Mouse (Mus musculus): ENCODE measurements around the gene Sigmar1. TPM values are rescaled to one million over a fixed set of nuclear protein-coding genes. Genes with fewer than 3 reads are reported as not detected.
"Not testable (repeated sequence)": the region's sequence is repeated elsewhere in the genome, so short reads cannot be mapped to it uniquely, and the experiment has no call there.

Gene Sigmar1
- total and polyA plus RNA-seq, 3 experiments, result 19.6 to 33.2 (median 20.7) TPM

GRCm38 (mm10) chr4:41773502-41773901, 17.5 kb upstream of the Sigmar1 start:
- TF ChIP-seq POLR2A (IDR thresholded peaks at IDR 0.05; ENCODE audit: insufficient read depth, low read depth, low read length), result peak; percentile 34; the same call in 1 of the 2 replicates
- H3K27me3 ChIP-seq (ENCODE audit: control insufficient read depth, insufficient read depth, low read length); H3K27ac ChIP-seq; intact Hi-C loops (cut with DNase I); H3K36me3 ChIP-seq (ENCODE audit: control insufficient read depth, insufficient read depth, low read length); H3K79me2 ChIP-seq (replicated peaks; ENCODE audit: control insufficient read depth, insufficient read depth, low read length); H3K4me1 ChIP-seq (ENCODE audit: control insufficient read depth, insufficient read depth, low read length): not testable (repeated sequence)
- Histone ChIP-seq H3K9ac (ENCODE audit: low read depth, low read length) (peak overlapping the region; percentile 46; the same call in 1 of the 2 replicates), H3K4me3 (peak overlapping the region; percentile 39; the same call in 1 of the 2 replicates)
- peak; percentile 79 to 85 for DNase-seq
- 2% methylated on average over 19 of the region's 25 CpGs for WGBS

GRCm38 (mm10) chr4:41772946-41773345, 17.0 kb upstream of the Sigmar1 start:
- intact Hi-C loops (cut with DNase I); H3K27ac ChIP-seq; H3K9ac ChIP-seq (ENCODE audit: low read depth, low read length); DNase-seq; H3K27me3 ChIP-seq (ENCODE audit: control insufficient read depth, insufficient read depth, low read length); H3K4me1 ChIP-seq (ENCODE audit: control insufficient read depth, insufficient read depth, low read length); H3K79me2 ChIP-seq (replicated peaks; ENCODE audit: control insufficient read depth, insufficient read depth, low read length); H3K36me3 ChIP-seq (ENCODE audit: control insufficient read depth, insufficient read depth, low read length): not testable (repeated sequence)
- 12% methylated on average over 9 of the region's 16 CpGs for WGBS
- peak overlapping the region; percentile 34; the same call in 1 of the 2 replicates for H3K4me3 ChIP-seq

- 79% methylated on average over 10 of the region's 10 CpGs for WGBS
- H3K79me2 ChIP-seq (replicated peaks; ENCODE audit: control insufficient read depth, insufficient read depth, low read length); H3K4me3 ChIP-seq; H3K36me3 ChIP-seq (ENCODE audit: control insufficient read depth, insufficient read depth, low read length); H3K27me3 ChIP-seq (ENCODE audit: control insufficient read depth, insufficient read depth, low read length); DNase-seq; H3K9ac ChIP-seq (ENCODE audit: low read depth, low read length); intact Hi-C loops (cut with DNase I); H3K27ac ChIP-seq; H3K4me1 ChIP-seq (ENCODE audit: control insufficient read depth, insufficient read depth, low read length): not testable (repeated sequence)
Observed at GRCm38 (mm10) chr4:41767301-41767700, 11.3 kb upstream of the Sigmar1 start.

- H3K4me1 ChIP-seq (ENCODE audit: control insufficient read depth, insufficient read depth, low read length); H3K79me2 ChIP-seq (replicated peaks; ENCODE audit: control insufficient read depth, insufficient read depth, low read length); H3K27ac ChIP-seq; H3K36me3 ChIP-seq (ENCODE audit: control insufficient read depth, insufficient read depth, low read length); H3K4me3 ChIP-seq; DNase-seq; H3K27me3 ChIP-seq (ENCODE audit: control insufficient read depth, insufficient read depth, low read length); intact Hi-C loops (cut with DNase I); H3K9ac ChIP-seq (ENCODE audit: low read depth, low read length): not testable (repeated sequence)
- WGBS, result 68% methylated on average over 3 of the region's 6 CpGs
Observed at GRCm38 (mm10) chr4:41763176-41763575, 7.2 kb upstream of the Sigmar1 start.

GRCm38 (mm10) chr4:41762688-41763114, 6.7 kb upstream of the Sigmar1 start:
- H3K27ac ChIP-seq; H3K79me2 ChIP-seq (replicated peaks; ENCODE audit: control insufficient read depth, insufficient read depth, low read length); H3K4me1 ChIP-seq (ENCODE audit: control insufficient read depth, insufficient read depth, low read length); intact Hi-C loops (cut with DNase I); H3K27me3 ChIP-seq (ENCODE audit: control insufficient read depth, insufficient read depth, low read length); H3K36me3 ChIP-seq (ENCODE audit: control insufficient read depth, insufficient read depth, low read length); H3K9ac ChIP-seq (ENCODE audit: low read depth, low read length); H3K4me3 ChIP-seq: not testable (repeated sequence)
- WGBS, result 44% methylated on average over 8 of the region's 8 CpGs
- DNase-seq, result peak; percentile 73 to 79

GRCm38 (mm10) chr4:41762099-41762687, 6.2 kb upstream of the Sigmar1 start:
- Histone ChIP-seq H3K9ac (ENCODE audit: low read depth, low read length) (no peak overlapping the region), H3K4me3 (no peak overlapping the region), H3K27ac (peak overlapping the region; percentile 9; the same call in 1 of the 2 replicates), H3K4me1 (ENCODE audit: control insufficient read depth, insufficient read depth, low read length) (peaks cover 6% of the 10 kb centered on the region), H3K79me2 (replicated peaks; ENCODE audit: control insufficient read depth, insufficient read depth, low read length) (no peaks in the 10 kb centered on the region), H3K27me3 (ENCODE audit: control insufficient read depth, insufficient read depth, low read length) (no peaks in the 10 kb centered on the region), H3K36me3 (ENCODE audit: control insufficient read depth, insufficient read depth, low read length) (no peaks in the 10 kb centered on the region; the same call in 1 of the 2 replicates)
- intact Hi-C loops (cut with DNase I), result no loop called here
- WGBS, result 52% methylated on average over 8 of the region's 8 CpGs
- TF ChIP-seq EP300 (IDR thresholded peaks at IDR 0.05; ENCODE audit: insufficient read depth, low read depth, low read length), result no peak
- TF ChIP-seq CTCF (IDR thresholded peaks at IDR 0.05), result no peak
- TF ChIP-seq POLR2A (IDR thresholded peaks at IDR 0.05; ENCODE audit: insufficient read depth, low read depth, low read length), result no peak
- no peak for DNase-seq

GRCm38 (mm10) chr4:41761680-41762079, 5.7 kb upstream of the Sigmar1 start:
- no peak for DNase-seq
- H3K4me1 ChIP-seq (ENCODE audit: control insufficient read depth, insufficient read depth, low read length), result peaks cover 6% of the 10 kb centered on the region
- intact Hi-C loops (cut with DNase I), result no loop called here
- peak overlapping the region; percentile 54; the same call in 1 of the 2 replicates for H3K4me3 ChIP-seq
- no peaks in the 10 kb centered on the region for H3K79me2 ChIP-seq (replicated peaks; ENCODE audit: control insufficient read depth, insufficient read depth, low read length)
- H3K36me3 ChIP-seq (ENCODE audit: control insufficient read depth, insufficient read depth, low read length), result no peaks in the 10 kb centered on the region; the same call in 1 of the 2 replicates
- H3K27me3 ChIP-seq (ENCODE audit: control insufficient read depth, insufficient read depth, low read length), result no peaks in the 10 kb centered on the region
- TF ChIP-seq EP300 (IDR thresholded peaks at IDR 0.05; ENCODE audit: insufficient read depth, low read depth, low read length) (no peak), CTCF (IDR thresholded peaks at IDR 0.05) (no peak), POLR2A (IDR thresholded peaks at IDR 0.05; ENCODE audit: insufficient read depth, low read depth, low read length) (no peak)
- peak overlapping the region; percentile 94; the same call in 1 of the 2 replicates for H3K27ac ChIP-seq
- peak overlapping the region; percentile 40; the same call in 1 of the 2 replicates for H3K9ac ChIP-seq (ENCODE audit: low read depth, low read length)
